Mouse (Mus musculus): ENCODE measurements at regions not wholly inside any gene's neighbourhood (a gene's known extent, or its start where the extent isn't known, plus 50 kb on each side); places are given as distances from the start of the nearest gene placed in this dataset.

DNA sequence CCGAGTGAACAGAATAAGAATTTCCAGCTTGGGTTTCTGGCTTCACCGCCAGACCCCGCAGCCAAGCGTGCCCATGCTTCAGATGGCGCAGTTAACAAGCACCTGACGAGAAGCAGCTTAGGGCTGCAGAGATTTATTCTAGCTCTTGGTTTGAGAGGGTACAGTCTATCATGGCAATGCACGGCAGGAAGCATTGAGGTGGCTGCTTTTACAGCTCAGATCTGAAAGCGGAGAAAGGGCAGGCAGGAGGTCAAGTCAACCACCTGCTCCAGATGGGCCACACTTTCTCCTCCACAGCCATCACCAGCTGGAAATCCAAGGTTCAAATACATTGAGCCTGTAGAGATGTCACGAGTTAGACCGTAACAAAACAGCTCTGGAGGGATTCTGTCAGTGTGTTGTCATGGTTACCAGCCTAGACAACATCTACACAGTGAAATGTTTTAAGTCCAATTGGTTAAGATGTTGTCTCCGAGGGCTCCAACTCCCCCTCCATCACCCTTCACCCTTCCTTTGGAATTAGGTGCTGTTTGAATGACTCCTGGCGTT is 126.0 kb downstream of the Gm11011 start:
- no peak for ATAC-seq (replicated peaks; ENCODE audit: low read depth, poor library complexity, severe bottlenecking)

DNA sequence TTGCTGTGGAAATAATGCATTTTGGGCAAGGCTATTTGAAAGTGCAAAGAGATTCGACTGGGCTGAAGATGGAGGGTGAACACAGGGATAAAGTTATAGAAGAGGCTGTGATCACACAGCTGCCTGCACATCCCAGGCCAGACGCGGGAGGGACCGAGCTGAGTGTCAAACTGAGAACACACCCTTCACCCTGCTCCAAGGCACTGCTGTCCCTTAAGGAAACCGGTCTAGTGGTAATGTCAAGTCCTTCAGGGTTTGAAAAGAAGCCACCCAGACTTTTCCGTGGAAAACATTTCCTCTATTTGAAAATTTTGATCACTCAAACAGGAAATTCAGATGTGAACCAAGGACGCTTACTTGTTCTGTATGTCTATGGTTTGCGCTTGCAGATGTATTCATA is 134.6 kb downstream of the Gm11011 start:
- no peak for ATAC-seq (replicated peaks; ENCODE audit: low read depth, poor library complexity, severe bottlenecking)

DNA sequence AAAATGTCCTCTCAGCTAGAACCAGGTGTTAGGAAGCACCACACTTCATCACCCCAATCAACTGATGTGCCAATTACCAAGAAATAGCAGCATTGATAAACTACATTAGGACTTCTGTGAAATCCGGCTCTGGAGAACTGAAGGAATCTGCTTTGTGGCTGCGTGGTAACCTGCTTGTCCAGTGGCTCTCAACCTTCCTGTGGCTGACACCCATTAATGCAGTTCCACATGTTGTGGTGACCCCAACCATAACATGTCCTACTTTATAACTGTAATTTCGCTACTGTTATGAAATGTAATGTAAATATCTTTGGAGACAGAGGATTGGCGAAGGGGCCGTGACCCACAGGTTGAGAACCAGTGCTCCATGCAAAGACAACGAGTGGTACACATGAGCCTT is 136.7 kb downstream of the Gm11011 start:
- ATAC-seq (replicated peaks; ENCODE audit: low read depth, poor library complexity, severe bottlenecking) = no peak

DNA sequence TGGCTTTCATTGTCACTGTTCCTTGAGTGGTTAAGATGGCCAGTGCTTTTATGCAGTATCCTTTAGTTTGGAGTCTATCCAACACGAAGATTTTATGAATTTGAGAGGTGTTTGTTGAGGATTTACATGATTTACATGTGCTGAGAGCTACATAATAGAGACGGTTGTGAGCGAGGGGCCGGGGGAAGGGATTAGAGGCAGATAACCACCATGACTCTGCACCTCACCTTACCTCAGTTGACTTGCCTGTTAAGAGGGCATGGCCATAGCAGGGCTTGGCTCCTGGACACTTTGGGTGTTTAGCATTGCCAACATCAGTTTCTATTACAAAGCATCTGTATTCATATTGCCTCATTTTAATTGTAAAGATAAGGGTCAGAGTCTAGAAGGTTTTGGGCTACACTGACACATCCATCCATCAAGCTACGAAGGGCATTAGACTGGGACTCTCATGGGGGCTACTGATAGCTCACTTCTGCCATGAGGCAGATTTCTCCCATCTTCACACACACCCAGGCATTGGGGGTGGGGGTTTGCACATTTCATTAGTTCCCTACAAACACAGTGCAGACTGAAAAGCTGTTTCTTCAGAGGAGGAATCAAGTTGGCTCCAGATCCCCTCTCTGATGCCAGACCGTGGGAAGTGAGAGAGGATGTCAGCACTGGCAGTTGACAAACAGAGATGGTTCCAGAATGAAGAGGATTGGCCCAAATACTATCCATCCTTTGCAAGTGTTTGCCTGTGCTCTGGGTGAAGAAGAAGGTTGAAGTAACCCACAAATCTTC is 139.9 kb downstream of the Gm11011 start:
- no peak for ATAC-seq (replicated peaks; ENCODE audit: low read depth, poor library complexity, severe bottlenecking)

DNA sequence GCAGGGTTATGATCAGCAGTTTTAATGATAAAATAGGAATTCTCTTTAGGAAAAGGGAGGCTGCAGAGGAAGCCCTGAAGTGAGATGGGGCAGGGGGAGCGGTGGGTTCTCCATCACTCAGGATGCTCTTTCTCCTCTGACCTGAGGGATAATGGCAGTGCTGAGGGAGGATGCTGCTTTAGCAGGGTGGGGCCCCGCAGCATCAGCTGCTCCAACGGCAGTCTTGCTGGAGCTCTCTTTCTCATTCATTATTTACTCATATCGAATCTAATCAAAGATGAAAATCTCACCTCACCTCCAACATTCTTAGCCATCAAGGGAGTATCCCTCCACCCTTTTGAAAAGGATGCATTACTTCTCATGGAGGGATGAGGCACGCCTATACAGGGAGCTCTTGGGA is 141.7 kb downstream of the Gm11011 start:
- no peak for ATAC-seq (replicated peaks; ENCODE audit: low read depth, poor library complexity, severe bottlenecking)

DNA sequence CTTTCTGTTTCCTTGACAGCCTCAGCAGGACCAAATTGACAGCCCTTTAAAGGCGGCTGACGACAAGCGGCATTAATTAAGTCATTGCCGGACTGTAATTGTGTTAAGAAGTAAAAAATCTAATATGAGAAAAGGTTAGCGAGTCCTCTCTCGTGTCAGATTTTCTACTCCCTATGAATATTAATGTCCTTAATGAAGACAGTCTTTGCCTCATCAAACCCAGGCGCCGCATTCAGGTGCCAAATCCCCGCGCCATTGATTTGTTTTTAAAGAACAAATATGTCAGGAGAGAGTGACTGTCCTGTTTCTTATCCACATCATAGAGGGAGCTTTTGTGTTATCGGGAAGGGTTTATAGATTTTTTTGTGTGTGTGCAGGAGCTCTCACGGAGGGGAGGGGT is 142.2 kb downstream of the Gm11011 start:
- no peak for ATAC-seq (replicated peaks; ENCODE audit: low read depth, poor library complexity, severe bottlenecking)

DNA sequence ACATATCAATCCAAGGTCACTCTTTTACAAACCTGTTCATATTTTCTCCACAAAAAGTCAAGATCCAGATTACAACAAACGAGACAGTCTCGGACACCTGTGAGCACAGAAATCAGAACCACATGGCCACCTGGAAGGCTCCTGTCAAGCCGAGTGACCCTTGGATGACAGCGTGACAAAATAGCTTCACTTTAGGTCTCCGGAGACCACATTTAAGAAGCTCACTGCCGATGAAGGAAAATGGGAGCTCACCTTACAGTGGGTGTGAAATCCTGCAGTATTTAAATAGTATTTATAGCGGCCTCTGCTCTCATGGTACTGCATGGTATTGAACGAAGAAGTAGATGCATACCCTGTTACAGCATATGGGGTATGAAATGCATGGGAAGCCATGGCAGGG is 144.3 kb downstream of the Gm11011 start:
- ATAC-seq (replicated peaks; ENCODE audit: low read depth, poor library complexity, severe bottlenecking) = no peak

DNA sequence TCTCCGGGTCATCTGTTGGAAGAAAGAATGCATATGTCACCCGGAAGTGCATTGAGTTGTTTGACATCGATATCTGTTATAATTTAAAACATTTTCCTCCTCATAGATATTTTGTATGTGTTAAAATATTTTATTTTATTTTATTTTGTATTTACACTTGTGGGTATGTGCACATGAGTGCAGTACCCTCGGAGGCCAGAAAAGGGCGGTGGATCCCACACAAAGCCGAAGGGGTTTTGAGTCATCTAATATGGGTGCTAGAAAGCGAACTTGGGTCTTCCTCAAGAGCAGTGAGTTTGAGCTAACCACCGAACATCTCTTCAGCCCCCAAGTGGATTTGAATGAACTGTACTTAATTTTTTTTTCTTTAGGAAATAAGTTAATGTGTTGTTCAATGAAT is 156.0 kb downstream of the Gm11011 start:
- ATAC-seq (replicated peaks; ENCODE audit: low read depth, poor library complexity, severe bottlenecking) = no peak

DNA sequence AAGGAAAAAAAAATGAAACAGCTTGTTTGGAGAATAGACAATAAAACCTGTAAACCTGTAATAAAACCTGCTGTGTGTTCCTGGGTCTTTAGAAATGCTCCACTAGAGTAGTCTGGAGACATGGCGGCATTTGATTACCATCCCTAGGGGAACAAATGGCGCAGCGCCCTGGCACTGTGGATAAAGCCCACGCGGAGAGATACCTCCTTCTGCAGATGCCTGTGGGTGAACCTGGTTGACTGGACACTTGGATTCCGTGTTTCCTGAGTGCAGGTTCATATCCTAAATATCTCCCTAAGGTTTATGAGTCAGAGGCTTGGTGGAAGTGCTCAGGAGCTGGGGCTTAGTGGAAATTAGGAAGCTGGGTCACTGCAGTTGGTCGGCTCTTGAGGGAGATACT is 158.1 kb downstream of the Gm11011 start:
- ATAC-seq (replicated peaks; ENCODE audit: low read depth, poor library complexity, severe bottlenecking) = no peak

DNA sequence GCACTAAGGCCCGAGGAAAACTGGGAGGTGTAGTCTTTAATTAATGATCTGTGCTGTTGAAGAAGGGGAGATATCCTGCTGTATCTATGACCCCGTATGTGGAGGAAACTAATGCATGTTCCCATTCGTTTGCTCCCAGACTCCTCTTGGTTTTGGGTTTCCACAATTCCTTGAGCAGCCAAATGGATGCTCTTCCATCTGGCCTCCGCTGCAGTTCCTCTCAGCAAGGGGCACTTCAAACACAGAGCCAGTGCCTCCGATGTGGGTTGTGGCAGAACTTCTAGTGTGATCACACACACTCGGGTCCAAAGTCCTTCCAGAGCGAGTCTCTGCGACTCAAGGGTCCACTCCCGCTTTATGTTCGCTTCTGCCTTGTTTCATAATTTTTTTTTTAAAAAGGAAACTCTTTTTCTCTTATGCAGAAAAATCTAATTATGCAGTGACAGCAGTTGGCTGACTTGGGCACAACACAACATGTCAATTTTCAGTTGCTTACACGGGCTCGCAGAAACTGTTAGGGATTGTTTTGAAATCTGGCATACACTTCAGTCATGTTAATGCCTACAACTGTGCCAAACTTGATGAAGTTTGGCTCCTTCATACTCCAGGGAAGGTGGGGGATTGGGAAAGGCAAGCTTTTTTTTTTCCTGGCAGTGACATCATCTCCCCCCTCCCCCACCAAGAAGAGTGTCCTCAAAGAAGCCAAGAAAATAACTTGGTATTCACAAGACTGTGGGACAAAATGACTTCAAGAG is 163.2 kb downstream of the Gm11011 start:
- ATAC-seq (replicated peaks; ENCODE audit: low read depth, poor library complexity, severe bottlenecking) = no peak

DNA sequence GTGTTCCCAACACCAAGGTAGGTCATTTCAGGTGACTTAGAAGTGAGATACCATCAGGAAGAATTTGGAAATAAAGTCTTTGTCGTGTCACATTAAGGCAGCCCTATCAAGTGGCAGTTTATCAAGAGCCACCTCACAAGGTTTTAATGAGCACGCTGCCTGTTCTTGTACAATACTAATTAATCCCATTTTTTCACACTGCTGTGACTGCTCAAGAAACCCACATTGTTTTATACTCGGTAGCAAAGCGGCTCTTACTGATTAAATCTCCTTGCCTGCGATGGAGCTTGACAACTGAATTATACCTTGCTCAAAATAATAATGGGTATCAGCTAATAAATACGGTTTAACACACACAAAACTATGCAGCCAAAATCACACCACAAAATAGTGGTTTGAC is 175.2 kb downstream of the Gm11011 start:
- no peak for ATAC-seq (replicated peaks; ENCODE audit: low read depth, poor library complexity, severe bottlenecking)

DNA sequence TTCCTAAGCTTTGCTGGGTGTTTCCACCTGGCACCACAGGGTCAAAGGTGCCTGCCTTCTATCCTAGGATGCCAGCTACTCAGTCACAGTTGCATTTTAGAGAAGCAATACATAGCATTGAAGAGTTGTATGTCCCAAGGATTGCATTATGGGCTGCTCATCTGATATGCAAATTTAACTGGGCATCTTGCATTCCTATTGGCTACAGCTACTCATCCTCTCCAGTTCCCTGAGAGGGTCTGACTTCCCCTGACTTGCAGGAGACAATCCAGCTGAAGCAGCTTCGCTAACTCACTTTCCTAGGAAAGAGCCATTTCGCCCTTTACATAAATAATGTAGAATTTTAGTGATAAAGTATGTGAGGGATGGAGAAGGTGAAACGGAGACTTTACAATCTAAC is 177.5 kb downstream of the Gm11011 start:
- no peak for ATAC-seq (replicated peaks; ENCODE audit: low read depth, poor library complexity, severe bottlenecking)

DNA sequence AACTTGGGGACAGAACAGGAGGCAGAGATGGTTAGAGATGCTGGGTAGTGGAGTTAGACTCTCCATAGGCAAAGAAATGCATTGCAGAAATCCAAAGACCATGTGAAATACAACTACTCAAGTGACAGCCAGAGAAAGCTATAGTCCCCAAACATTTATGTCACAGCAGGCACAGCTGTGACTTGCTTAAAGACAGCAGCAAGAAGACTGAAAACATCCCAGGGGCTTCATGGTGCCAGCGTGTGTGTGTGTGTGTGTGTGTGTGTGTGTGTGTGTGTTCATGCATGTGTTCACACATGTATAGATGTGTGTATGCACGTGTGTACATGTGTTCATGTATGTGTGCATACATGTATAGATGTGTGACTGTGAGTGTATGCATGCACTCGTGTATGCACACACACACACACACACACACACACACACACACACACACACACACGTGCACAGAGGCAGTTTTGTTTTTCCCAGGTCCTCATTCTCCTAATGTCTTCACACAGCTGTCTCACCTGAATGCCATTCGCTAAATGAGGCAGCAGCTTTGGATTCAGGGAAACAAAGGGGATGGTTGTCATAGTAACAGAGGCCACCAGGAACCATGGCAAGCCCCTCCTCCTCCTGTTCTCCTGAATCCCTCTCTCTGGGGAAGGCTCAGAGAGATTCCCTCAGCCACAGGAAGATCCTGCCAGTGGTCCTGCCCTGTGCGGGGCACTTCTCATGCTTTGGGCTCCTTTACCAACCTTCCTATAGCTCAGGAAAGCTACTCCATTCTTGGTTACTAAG is 182.4 kb downstream of the Gm11011 start:
- no peak for ATAC-seq (replicated peaks; ENCODE audit: low read depth, poor library complexity, severe bottlenecking)

DNA sequence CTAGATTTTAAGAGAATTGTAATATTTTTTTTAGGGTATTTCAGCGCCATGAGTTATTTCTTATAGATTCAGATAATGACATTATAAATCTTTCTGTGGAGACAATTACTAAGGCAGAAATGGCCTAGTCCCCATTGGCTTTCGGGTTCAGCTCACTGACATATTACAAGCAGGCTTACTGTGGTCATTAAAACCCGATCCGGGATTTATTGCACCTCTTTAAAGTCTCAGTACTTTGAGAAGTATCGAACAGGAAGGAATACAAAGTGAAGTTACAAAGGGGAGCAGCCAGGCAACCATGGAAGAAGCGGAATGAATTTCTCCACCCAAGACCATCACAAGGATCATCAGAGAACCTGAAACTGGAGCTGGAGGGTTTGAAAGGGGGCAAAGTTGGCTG is 189.8 kb downstream of the Gm11011 start:
- ATAC-seq (replicated peaks; ENCODE audit: low read depth, poor library complexity, severe bottlenecking) = no peak

DNA sequence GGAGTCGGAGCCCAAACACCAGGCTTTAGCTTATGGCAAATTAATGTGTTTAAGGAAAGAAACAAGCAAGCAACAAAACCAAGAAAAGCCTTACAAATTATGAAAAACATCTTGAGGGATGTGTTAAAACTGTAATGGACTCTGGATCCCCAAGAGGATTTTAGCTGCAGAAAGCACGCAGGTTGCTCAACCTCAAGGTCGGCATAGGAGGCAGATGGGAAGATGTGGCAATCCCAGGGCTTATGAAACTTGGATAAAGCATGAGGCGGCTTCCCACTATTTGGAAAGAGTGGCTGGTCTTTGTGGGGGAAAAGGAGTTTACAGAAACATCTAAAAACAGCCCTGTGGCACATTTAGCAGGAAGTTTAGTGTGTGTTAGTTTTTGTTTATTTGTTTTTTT is 190.5 kb downstream of the Gm11011 start:
- no peak for ATAC-seq (replicated peaks; ENCODE audit: low read depth, poor library complexity, severe bottlenecking)

DNA sequence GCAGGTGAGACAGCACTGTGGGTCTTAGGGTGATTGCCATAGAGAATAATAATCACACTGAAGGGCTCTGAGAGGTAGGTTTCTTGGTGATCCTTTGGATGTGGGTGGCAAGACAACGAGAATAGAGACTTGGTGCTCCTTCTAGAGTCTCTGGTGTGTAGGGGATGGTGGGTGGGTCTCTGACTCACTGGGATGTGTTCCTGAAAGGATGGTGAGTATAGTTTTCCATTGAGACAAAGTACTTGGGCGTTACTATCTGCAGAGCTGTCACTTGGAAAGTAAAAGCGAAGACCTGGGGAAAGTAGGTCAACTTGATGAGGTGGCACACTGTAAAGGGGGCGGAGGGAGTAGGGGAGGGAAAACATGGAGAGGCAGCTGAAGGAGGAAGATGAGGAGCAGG is 191.3 kb downstream of the Gm11011 start:
- no peak for ATAC-seq (replicated peaks; ENCODE audit: low read depth, poor library complexity, severe bottlenecking)

DNA sequence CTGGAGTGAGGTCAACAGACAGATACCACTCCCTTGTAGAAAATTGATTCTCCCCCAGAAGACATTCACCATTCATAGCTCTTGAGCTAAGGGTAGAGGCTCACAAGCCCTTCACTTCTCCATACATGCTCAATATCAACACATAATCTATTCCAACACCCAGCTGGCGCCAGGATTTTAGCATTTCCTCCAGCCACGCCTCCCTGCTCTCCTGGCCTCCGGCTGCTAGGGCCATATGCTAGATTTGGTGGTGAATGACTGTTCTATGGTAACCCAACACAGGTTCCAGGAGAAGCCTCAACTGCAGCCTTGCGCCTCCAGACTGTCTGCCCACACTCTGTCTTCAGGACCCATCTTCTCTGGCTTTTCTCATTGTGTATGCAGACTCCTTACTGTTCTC is 197.9 kb downstream of the Gm11011 start:
- no peak for ATAC-seq (replicated peaks; ENCODE audit: low read depth, poor library complexity, severe bottlenecking)

DNA sequence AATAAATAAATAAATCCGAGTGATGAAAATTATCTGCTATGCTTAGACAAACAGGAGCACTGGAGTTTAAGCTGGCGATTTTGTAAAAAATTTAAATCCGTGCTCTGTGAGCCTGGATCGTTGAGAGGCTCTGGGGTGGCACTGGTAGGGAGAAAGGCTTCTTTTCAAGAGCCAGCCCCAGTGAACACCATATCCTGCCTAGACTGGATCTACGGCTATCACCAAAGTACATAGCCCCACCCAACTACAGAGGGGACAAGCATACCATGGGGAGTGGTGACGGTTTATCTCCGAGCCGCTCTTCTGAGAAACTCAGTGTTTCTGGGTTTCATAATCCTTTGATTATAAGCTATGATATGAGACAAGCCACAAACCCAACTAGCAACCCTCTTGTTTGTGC is 199.0 kb downstream of the Gm11011 start:
- no peak for ATAC-seq (replicated peaks; ENCODE audit: low read depth, poor library complexity, severe bottlenecking)

DNA sequence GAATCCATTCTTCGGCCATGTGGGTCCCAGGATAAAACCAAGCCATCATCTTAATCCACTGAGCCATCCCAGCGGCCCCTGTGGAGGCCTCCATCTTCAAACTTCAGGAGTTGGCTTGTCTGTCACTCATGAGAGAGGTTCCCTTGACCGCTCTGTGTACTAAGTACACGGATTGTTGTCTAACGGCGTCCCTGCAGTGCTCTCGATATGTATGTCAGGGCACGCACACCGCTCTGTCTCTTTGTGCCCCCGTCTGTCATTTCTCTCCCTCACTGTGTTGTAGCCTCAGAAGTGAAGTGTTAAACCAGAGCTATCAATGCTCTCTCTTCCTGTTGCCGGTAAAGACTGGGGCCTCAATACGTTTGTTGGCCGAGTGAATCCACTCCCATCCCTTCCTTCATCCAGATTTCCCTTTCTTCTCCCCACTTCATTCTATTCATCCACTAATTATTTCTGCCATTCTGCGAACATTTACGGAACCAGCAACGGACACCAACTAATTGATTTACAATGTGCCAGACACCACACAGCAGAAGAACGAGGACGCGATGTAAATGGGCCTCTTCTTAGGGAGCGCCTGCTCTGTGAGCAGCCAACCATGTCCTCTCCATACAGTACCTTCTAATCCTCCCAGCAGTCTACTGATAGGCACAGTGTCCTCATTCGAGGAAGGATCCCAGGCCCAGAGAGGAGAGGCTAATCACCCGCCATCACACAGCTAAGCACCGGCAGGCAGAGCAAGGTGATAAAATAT is 199.6 kb downstream of the Gm11011 start:
- no peak for ATAC-seq (replicated peaks; ENCODE audit: low read depth, poor library complexity, severe bottlenecking)

DNA sequence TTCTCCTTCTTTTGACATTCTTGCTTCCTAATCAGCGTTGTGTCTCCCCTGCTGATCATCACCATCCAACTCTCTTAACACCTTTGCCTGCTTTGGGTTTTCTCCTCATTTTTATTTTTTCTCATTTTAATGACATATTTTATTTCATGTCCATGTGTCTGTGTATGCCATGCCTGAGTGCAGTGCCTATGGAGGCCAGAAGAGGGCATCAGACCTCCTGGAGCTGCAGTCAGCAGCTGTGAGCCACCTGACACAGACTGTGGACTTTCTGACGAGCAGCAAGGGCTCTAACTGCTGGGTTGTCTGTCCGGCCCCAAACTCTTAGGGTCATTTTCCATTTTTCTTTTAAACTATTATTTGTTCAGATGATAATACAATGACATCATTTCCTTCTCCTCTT is 203.8 kb downstream of the Gm11011 start:
- no peak for ATAC-seq (replicated peaks; ENCODE audit: low read depth, poor library complexity, severe bottlenecking)

All from common myeloid progenitor, adult 5-6 weeks (primary cell).